Mouse (Mus musculus) adrenal gland, postnatal 4 days (tissue): ENCODE data around the gene Lrrc27. TPM values are rescaled to one million over a fixed set of nuclear protein-coding genes. Genes with fewer than 3 reads are reported as not detected.

ENCODE experiments used
- DNase-seq, 2 experiments: peaks; one replicate each; pipeline ENCODE4 v3.0.0; 2021 to 2022; ENCODE audit warnings: low spot score in 2 of 2, mixed read lengths in 2 of 2
- total RNA-seq, 2 experiments: library from RNA; stranded (reverse); gene quantifications; 2 replicates each; pipeline ENCODE4 v1.2.3; 2021

The Lrrc27 gene
- total RNA-seq, 2 experiments from 2014 or later: 4.5 to 5.6 TPM

- DNase-seq: no peak
Measured at GRCm38 (mm10) chr7:139271871-139272270, 59.1 kb downstream of the Lrrc27 start.

- no peak for DNase-seq
Measured at GRCm38 (mm10) chr7:139272639-139273396, 60.0 kb downstream of the Lrrc27 start.

DNA sequence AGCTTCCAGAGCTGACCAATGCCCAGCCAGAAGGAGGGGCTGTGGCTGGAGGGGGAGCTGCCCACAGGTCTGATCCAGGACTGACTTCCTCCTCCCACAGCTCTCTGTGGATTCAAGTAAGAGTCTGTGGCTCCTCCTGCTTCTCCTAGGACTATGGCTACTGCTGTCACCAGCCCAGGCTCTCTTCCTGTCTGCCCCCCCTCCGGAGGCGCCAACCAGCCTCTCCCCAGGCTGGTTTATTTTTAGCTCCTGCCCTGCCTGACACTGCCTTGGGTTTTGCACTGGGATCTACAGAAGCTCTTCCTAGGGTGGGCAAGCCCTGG is 60.6 kb downstream of the Lrrc27 start:
- DNase-seq: no peak

- DNase-seq: no peak
Measured at GRCm38 (mm10) chr7:139275586-139275985, 62.8 kb downstream of the Lrrc27 start.

DNA sequence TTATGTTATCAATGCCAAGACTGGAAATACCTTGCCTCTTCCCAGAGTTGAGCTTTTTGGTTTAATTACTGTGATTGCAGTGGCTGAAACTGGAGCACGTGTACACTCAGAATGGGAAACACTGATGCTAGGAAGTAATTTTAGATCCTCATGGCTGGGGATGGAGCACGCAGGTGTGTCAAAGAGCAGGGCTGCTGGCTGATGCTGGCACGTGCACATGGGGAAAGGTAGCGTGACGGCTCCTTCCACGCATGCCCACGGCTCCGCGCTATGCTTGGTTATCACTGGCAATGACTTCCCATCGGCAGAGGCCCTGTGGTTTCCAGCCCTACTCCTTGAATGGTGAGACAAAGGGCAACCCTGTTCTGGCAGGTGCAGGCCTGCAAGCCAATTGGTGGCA is 63.4 kb downstream of the Lrrc27 start:
- DNase-seq: no peak

DNA sequence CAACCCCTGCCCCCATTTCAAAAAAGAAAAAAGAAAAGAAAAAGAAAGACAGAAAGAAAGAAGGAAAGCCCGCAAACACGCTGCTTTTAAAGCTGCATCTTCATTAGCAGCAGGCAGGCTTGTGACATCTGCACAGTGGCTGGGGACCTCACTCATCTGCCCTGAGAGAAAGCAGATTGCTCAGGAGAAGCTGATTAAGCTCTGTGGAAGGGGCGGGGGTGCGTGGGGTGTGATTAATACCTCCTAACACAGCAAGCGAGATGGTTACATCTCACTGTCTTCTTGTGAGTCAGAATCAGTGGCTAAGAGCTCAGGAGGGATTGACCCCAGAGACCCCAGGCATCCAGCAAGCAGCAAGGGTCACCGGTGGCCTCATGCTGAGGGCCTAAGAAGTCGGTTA is 64.7 kb downstream of the Lrrc27 start:
- DNase-seq: no peak

DNA sequence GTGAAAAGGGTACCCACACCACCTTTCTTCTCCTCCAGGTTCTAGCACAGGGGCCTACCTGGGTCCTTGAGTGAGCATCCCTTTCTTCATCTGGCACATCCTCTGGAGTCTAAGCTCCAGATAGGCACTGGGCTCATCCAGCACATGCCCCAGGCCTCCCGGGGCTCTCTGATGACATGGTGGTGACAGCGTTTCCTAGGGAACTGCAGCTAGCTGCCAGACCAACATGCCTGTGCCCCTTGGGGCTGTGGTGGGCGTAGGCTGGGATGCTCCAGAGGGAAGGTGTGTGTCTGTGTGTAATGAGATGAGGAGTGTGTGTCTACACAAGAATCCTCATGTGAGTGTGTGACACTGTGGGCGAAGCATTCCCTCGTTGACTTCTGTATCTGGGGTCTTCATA is 66.8 kb downstream of the Lrrc27 start:
- DNase-seq: no peak

DNA sequence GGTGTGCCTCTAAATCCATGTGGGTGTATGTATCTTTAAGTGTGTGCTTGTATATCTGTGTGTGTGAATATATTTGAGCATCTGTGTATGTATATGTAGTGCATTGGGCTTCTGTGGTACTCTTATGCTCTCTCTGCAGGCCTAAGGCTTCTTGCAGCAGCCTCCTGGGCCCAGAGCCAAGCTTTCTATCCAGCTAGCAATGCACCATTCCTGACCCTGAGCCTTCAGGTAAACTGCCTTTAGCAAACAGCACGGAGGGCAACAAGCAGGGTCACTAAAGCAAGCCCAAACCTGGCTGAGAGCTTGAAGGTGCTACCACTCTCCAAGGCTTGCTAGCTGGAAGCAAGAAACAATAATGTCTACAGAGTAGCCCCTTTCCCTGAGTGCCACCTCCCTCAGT is 67.3 kb downstream of the Lrrc27 start:
- no peak for DNase-seq

DNA sequence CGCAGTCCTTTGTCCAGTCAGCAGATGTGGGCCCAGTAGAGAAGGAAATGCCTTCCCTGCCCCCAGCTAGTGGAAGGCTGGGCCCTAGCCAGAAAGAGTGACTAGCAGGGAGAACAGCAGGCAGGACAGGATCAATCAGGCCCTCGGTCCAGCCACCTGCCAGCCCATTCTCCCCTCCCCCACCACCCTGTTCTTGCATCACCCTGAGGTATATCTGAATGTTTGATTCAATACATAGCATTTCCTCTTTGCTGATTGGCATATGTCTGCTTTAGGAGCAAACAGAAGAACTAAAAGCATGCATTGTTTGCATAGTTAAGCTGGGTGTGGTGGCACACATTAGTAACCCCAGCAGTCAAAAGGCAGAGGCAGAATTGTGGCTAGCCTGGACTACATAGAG is 68.4 kb downstream of the Lrrc27 start:
- no peak for DNase-seq

- no peak for DNase-seq
Measured at GRCm38 (mm10) chr7:139282037-139282436, 69.2 kb downstream of the Lrrc27 start.

GRCm38 (mm10) chr7:139285295-139285943 is 72.6 kb downstream of the Lrrc27 start:
- DNase-seq: no peak

GRCm38 (mm10) chr7:139288540-139288939 is 75.8 kb downstream of the Lrrc27 start:
- DNase-seq: no peak

Other genes starting within 250 kb of the Lrrc27 start
- gene Dpysl4, start 127.0 kb upstream of the Lrrc27 start, total RNA-seq: 1 to 10 TPM; 5.9 to 6.1 TPM
- gene Stk32c, start 319 bp downstream of the Lrrc27 start, total RNA-seq: 1 to 10 TPM; 3.8 to 4.3 TPM
- gene Pwwp2b, start 35.5 kb downstream of the Lrrc27 start, total RNA-seq: 10 to 100 TPM; 18.2 to 21.0 TPM
- 100 to 1,000 TPM; 103 to 105 TPM for gene Inpp5a, start 176.1 kb downstream of the Lrrc27 start, total RNA-seq